Mouse (Mus musculus) midbrain, embryonic 13.5 days (tissue): ENCODE results near the gene 1500011B03Rik. TPM values are rescaled to one million over a fixed set of nuclear protein-coding genes. Genes with fewer than 3 reads are reported as not detected.

ENCODE experiments used
- ATAC-seq: fragments of 200-750 bp; cut with Nextera tagmentation; 2 replicates; pipeline ENCODE4 v1.8.0; 2017; ENCODE audit warnings: mild to moderate bottlenecking, moderate TSS enrichment, moderate library complexity
- H3K27ac ChIP-seq: fragments of 300-500 bp; sonication (generic); 2 replicates; pipeline ENCODE4 v1.5.1; 2015; ENCODE audit warnings: inconsistent platforms, mild to moderate bottlenecking, moderate library complexity
- H3K27me3 ChIP-seq: fragments of 300-500 bp; sonication (generic); 2 replicates; pipeline ENCODE4 v1.6.1; 2015; ENCODE audit warnings: mild to moderate bottlenecking, inconsistent platforms
- H3K36me3 ChIP-seq: fragments of 300-500 bp; sonication (generic); 2 replicates; pipeline ENCODE4 v1.6.1; 2015; ENCODE audit warnings: mild to moderate bottlenecking, inconsistent platforms
- H3K4me1 ChIP-seq: fragments of 300-500 bp; sonication (generic); replicated peaks from 2 replicates; pipeline ENCODE4 v1.6.1; 2015; ENCODE audit warnings: inconsistent platforms
- H3K4me2 ChIP-seq: fragments of 300-500 bp; sonication (generic); replicated peaks from 2 replicates; pipeline ENCODE4 v1.6.1; 2015; ENCODE audit warnings: moderate library complexity, mild to moderate bottlenecking, inconsistent platforms
- H3K4me3 ChIP-seq: fragments of 300-500 bp; sonication (generic); replicated peaks from 2 replicates; pipeline ENCODE4 v1.5.1; 2015; ENCODE audit warnings: mild to moderate bottlenecking, inconsistent platforms
- H3K9ac ChIP-seq: fragments of 300-500 bp; sonication (generic); replicated peaks from 2 replicates; pipeline ENCODE4 v1.6.1; 2015; ENCODE audit warnings: mild to moderate bottlenecking, inconsistent platforms
- H3K9me3 ChIP-seq: fragments of 300-500 bp; sonication (generic); 2 replicates; pipeline ENCODE4 v1.6.1; 2016; ENCODE audit warnings: mild to moderate bottlenecking, inconsistent platforms
- WGBS: fragments of 180-500 bp; shearing (Covaris S2); methylation state at CpG from one replicate; pipeline ENCODE4 v1.1.7; 2015; 5-methylcytosine and 5-hydroxymethylcytosine counted together
- polyA plus RNA-seq: library from polyadenylated mRNA; unstranded; fragments of >200 nt; fragmentation: Nextera tagmentation; extraction: Ambion mirVana; gene quantifications from 2 replicates; pipeline ENCODE4 v1.2.1, GENCODE M21; 2015

1500011B03Rik gene
- polyA plus RNA-seq, 1 experiment from 2014 or later, result 225 TPM

- Histone ChIP-seq H3K36me3 (peaks cover 69% of the 10 kb centered on the region), H3K4me1 (peaks cover 33% of the 10 kb centered on the region), H3K27me3 (no peaks in the 10 kb centered on the region), H3K9ac (no peak overlapping the region), H3K27ac (no peak overlapping the region), H3K9me3 (no peaks in the 10 kb centered on the region), H3K4me3 (no peak overlapping the region), H3K4me2 (no peak overlapping the region)
- WGBS, result 46% methylated on average over 9 of the region's 9 CpGs
- ATAC-seq, result no peak
Observed at GRCm38 (mm10) chr5:114795653-114796052, 27.6 kb downstream of the 1500011B03Rik start.

GRCm38 (mm10) chr5:114795231-114795630, 28.0 kb downstream of the 1500011B03Rik start:
- no peak overlapping the region for H3K9ac ChIP-seq
- no peak overlapping the region for H3K4me3 ChIP-seq
- 41% methylated on average over 9 of the region's 9 CpGs for WGBS
- no peaks in the 10 kb centered on the region for H3K9me3 ChIP-seq
- ATAC-seq, result no peak
- peaks cover 69% of the 10 kb centered on the region for H3K36me3 ChIP-seq
- H3K27me3 ChIP-seq, result no peaks in the 10 kb centered on the region
- H3K4me2 ChIP-seq, result no peak overlapping the region
- 0 out of 2 replicates have a peak overlapping the region, but pooled peaks have one; percentile 52 for H3K27ac ChIP-seq
- H3K4me1 ChIP-seq, result peaks cover 32% of the 10 kb centered on the region

GRCm38 (mm10) chr5:114794609-114795008, 28.7 kb downstream of the 1500011B03Rik start:
- H3K36me3 ChIP-seq, result peaks cover 66% of the 10 kb centered on the region
- 0 out of 2 replicates have a peak overlapping the region, but pooled peaks have one; percentile 52 for H3K27ac ChIP-seq
- H3K27me3 ChIP-seq, result no peaks in the 10 kb centered on the region
- H3K9ac ChIP-seq, result no peak overlapping the region; the same call in 1 of the 2 replicates
- no peak for ATAC-seq
- 64% methylated on average over 4 of the region's 4 CpGs for WGBS
- no peaks in the 10 kb centered on the region for H3K9me3 ChIP-seq
- peaks cover 32% of the 10 kb centered on the region for H3K4me1 ChIP-seq
- H3K4me3 ChIP-seq, result no peak overlapping the region
- H3K4me2 ChIP-seq, result no peak overlapping the region

- 65% methylated on average over 7 of the region's 7 CpGs for WGBS
- no peak overlapping the region for H3K4me3 ChIP-seq
- no peak overlapping the region for H3K27ac ChIP-seq
- no peaks in the 10 kb centered on the region for H3K27me3 ChIP-seq
- peaks cover 66% of the 10 kb centered on the region for H3K36me3 ChIP-seq
- H3K4me1 ChIP-seq, result peaks cover 32% of the 10 kb centered on the region
- H3K9me3 ChIP-seq, result no peaks in the 10 kb centered on the region
- no peak overlapping the region for H3K9ac ChIP-seq
- no peak overlapping the region for H3K4me2 ChIP-seq
- ATAC-seq, result no peak
Observed at GRCm38 (mm10) chr5:114793317-114793716, 30.0 kb downstream of the 1500011B03Rik start.

GRCm38 (mm10) chr5:114785196-114785595, 38.1 kb downstream of the 1500011B03Rik start:
- Histone ChIP-seq H3K4me2 (no peak overlapping the region), H3K9me3 (no peaks in the 10 kb centered on the region), H3K27me3 (no peaks in the 10 kb centered on the region), H3K4me1 (peaks cover 29% of the 10 kb centered on the region), H3K9ac (no peak overlapping the region), H3K4me3 (no peak overlapping the region), H3K27ac (no peak overlapping the region), H3K36me3 (peaks cover 42% of the 10 kb centered on the region)
- no peak for ATAC-seq
- 80% methylated on average over 5 of the region's 5 CpGs for WGBS

DNA sequence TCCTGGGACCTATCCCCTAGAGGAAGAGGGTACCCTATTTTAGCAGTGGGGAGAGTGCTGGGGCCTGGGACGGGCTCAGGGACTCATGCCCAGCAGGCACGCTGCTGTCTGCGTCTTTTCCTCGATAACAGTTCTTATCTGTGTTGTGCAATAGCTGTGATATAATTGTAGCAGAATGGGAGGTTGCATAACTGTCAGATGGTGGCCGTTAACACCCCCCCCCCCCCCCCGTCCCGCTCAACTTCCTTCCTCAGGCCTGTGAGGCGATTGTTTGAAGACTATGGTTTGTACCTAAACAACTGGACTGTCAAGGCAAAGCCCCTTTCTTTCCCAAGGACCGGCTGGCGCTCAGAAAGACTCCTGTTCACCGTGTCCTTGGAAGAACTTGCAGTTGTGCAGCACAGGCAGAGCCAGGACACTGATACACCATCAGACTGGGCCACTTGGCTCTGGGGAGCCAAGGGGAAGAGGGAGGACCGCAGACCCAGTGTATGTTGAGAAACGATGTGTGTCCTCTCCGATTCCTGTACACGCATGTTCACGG, 38.6 kb downstream of the 1500011B03Rik start:
- H3K9ac ChIP-seq, result no peak overlapping the region
- no peaks in the 10 kb centered on the region for H3K9me3 ChIP-seq
- peaks cover 42% of the 10 kb centered on the region for H3K36me3 ChIP-seq
- H3K4me3 ChIP-seq, result no peak overlapping the region
- no peak overlapping the region for H3K4me2 ChIP-seq
- no peak for ATAC-seq
- 87% methylated on average over 16 of the region's 16 CpGs for WGBS
- H3K27ac ChIP-seq, result no peak overlapping the region
- H3K27me3 ChIP-seq, result no peaks in the 10 kb centered on the region
- peaks cover 34% of the 10 kb centered on the region for H3K4me1 ChIP-seq

- H3K27ac ChIP-seq, result no peak overlapping the region
- H3K36me3 ChIP-seq, result peaks cover 31% of the 10 kb centered on the region
- no peak overlapping the region for H3K4me3 ChIP-seq
- H3K4me1 ChIP-seq, result peaks cover 44% of the 10 kb centered on the region
- ATAC-seq, result no peak
- no peak overlapping the region for H3K9ac ChIP-seq
- no peak overlapping the region for H3K4me2 ChIP-seq
- no peaks in the 10 kb centered on the region for H3K27me3 ChIP-seq
- no peaks in the 10 kb centered on the region for H3K9me3 ChIP-seq
- 87% methylated on average over 12 of the region's 12 CpGs for WGBS
Observed at GRCm38 (mm10) chr5:114783405-114784163, 39.7 kb downstream of the 1500011B03Rik start.

DNA sequence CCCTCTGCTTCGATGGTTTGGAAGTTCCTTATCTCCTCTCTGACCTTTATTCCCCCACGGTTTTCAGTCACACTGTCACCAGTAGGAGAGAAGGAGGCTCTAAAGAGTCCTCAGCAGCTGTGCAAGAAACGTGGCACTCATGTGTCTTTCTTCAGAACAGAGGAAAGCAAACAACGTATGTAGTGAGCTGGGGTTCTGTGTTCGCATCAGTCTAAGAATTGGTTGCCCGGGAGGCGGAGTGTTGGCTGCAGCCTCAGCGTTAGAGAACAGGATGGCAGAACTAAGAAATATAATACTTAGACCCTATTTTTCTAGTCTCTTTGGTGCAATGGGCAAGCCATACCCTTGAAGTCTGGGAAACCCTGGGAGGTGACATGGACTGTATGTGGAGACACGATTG, 40.3 kb downstream of the 1500011B03Rik start:
- 92% methylated on average over 9 of the region's 9 CpGs for WGBS
- H3K4me3 ChIP-seq, result no peak overlapping the region
- ATAC-seq, result no peak

DNA sequence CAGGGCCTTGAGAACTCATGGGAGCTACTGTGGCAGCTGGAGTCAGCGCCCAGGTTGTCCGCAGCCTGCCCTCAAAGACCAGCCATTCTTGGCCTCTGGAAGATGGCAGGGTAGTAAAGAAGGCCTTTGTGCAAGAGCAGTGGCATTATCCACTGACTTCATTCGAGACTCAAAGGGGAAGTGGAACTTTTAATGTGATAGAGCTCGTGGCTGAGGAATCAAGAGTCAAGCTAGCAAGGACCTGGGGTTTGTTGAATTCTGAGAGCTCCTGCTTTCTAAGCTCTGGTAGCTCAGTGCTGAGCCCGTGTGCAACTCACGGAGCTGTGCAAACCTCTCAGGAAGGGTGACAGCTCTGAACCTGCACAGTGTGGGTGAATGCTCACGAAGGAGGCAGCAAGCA, 42.4 kb downstream of the 1500011B03Rik start:
- H3K4me1 ChIP-seq, result peaks cover 68% of the 10 kb centered on the region
- H3K4me3 ChIP-seq, result no peak overlapping the region
- no peak overlapping the region for H3K4me2 ChIP-seq
- no peak for ATAC-seq
- 87% methylated on average over 7 of the region's 7 CpGs for WGBS
- no peak overlapping the region for H3K27ac ChIP-seq
- H3K36me3 ChIP-seq, result peaks cover 5% of the 10 kb centered on the region
- H3K9me3 ChIP-seq, result no peaks in the 10 kb centered on the region
- H3K27me3 ChIP-seq, result no peaks in the 10 kb centered on the region
- H3K9ac ChIP-seq, result no peak overlapping the region

More for the DNA sequence above, 40.3 kb downstream of the 1500011B03Rik start:
- H3K9ac ChIP-seq, result no peak overlapping the region
- no peaks in the 10 kb centered on the region for H3K9me3 ChIP-seq
- peaks cover 26% of the 10 kb centered on the region for H3K36me3 ChIP-seq
- no peak overlapping the region for H3K27ac ChIP-seq
- no peak overlapping the region for H3K4me2 ChIP-seq
- H3K4me1 ChIP-seq, result peaks cover 50% of the 10 kb centered on the region
- no peaks in the 10 kb centered on the region for H3K27me3 ChIP-seq

DNA sequence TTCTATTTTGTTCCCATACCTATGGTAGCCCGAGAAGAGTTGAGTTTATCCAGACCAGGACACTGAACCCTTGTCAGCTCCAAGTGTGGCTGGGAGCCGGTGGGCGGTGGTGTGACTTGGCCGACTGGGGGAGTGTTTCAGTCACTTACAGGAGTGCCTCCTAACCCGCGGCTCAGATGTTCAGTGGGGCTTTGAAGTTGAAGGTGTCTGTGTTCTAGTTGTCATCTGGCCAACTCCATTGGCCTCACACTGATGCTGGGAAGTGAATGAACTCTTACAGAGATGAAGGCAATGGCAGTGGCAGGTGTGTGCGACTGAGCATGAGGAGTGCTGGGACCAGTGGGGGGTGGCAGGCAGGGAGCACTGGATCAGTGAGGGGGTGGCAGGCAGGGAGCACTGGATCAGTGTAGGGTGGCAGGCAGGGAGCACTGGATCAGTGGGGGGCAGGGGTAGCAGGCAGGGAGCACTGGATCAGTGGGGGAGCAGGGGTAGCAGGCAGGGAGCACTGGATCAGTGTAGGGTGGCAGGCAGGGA, 43.2 kb downstream of the 1500011B03Rik start:
- 0 out of 2 replicates have a peak, but pooled peaks cover 3% of the 10 kb centered on the region for H3K36me3 ChIP-seq
- no peak overlapping the region for H3K4me3 ChIP-seq
- H3K4me2 ChIP-seq, result 0 out of 2 replicates have a peak overlapping the region, but pooled peaks have one; percentile 3
- 90% methylated on average over 7 of the region's 7 CpGs for WGBS
- no peak overlapping the region for H3K9ac ChIP-seq
- peaks cover 65% of the 10 kb centered on the region for H3K4me1 ChIP-seq
- H3K27me3 ChIP-seq, result no peaks in the 10 kb centered on the region
- ATAC-seq, result no peak
- H3K9me3 ChIP-seq, result no peaks in the 10 kb centered on the region
- no peak overlapping the region for H3K27ac ChIP-seq

GRCm38 (mm10) chr5:114776174-114776573, 47.1 kb downstream of the 1500011B03Rik start:
- 66% methylated on average over 7 of the region's 7 CpGs for WGBS
- H3K9ac ChIP-seq, result peak overlapping the region; percentile 46
- no peak overlapping the region for H3K27ac ChIP-seq

More at GRCm38 (mm10) chr5:114776174-114776573, 47.1 kb downstream of the 1500011B03Rik start:
- Histone ChIP-seq H3K9me3 (no peaks in the 10 kb centered on the region), H3K4me2 (peak overlapping the region; percentile 91), H3K36me3 (no peaks in the 10 kb centered on the region), H3K4me3 (peak overlapping the region; percentile 99), H3K4me1 (peaks cover 72% of the 10 kb centered on the region), H3K27me3 (no peaks in the 10 kb centered on the region)
- ATAC-seq, result no peak
